Mouse (Mus musculus) right cerebral cortex, postnatal 36 days (tissue): ENCODE data around the gene Ugt2b36.
"Not testable (repeated sequence)": the region's sequence is repeated elsewhere in the genome, so short reads cannot be mapped to it uniquely, and the experiment has no call there.

ENCODE experiments used
- DNase-seq, 2 experiments: peaks; one replicate each; pipeline ENCODE4 v3.0.0; 2022; ENCODE audit warnings: low spot score in 2 of 2, mixed read lengths in 1 of 2

The Ugt2b36 gene

GRCm38 (mm10) chr5:87092346-87093027 is at the start of gene Ugt2b36:
Gene Ugt2b36 (minus strand): TSS chr5:87092555.
- DNase-seq = no peak

- DNase-seq = not testable (repeated sequence)
These were observed 47.8 kb upstream of the Ugt2b36 start, which contains the start of gene Ugt2b5 for GRCm38 (mm10) chr5:87140196-87140595. Gene Ugt2b5 (minus strand): TSS chr5:87140318.

GRCm38 (mm10) chr5:87103697-87104096 is 11.3 kb upstream of the Ugt2b36 start:
- DNase-seq = not testable (repeated sequence)

GRCm38 (mm10) chr5:87091111-87091510 is 1.2 kb downstream of the Ugt2b36 start:
- no peak for DNase-seq

GRCm38 (mm10) chr5:87089264-87089663 is 3.1 kb downstream of the Ugt2b36 start:
- DNase-seq = no peak

- no peak for DNase-seq
These were observed 6.1 kb downstream of the Ugt2b36 start for GRCm38 (mm10) chr5:87086269-87086668.

- no peak for DNase-seq
These were observed 61.7 kb downstream of the Ugt2b36 start for GRCm38 (mm10) chr5:87030624-87031023.

GRCm38 (mm10) chr5:87027359-87027758 is 65.0 kb downstream of the Ugt2b36 start:
- DNase-seq = no peak
